Mouse (Mus musculus) spleen, adult 2 months (tissue): ENCODE data around the gene Gm45213.
"Not testable (repeated sequence)": the region's sequence is repeated elsewhere in the genome, so short reads cannot be mapped to it uniquely, and the experiment has no call there.

Experiments
- CTCF ChIP-seq: fragments of 200-500 bp; IDR thresholded peaks from 2 replicates; pipeline ENCODE4 v1.5.1; 2011; ENCODE audit warnings: mild to moderate bottlenecking, inconsistent platforms; ENCODE audit not compliant: insufficient read depth, insufficient read length, insufficient replicate concordance; ENCODE audit errors: extremely low read depth
- POLR2A ChIP-seq: fragments of 200-500 bp; IDR thresholded peaks from 2 replicates; pipeline ENCODE4 v1.6.1; 2011; ENCODE audit warnings: low read depth, low read length, inconsistent platforms

DNA sequence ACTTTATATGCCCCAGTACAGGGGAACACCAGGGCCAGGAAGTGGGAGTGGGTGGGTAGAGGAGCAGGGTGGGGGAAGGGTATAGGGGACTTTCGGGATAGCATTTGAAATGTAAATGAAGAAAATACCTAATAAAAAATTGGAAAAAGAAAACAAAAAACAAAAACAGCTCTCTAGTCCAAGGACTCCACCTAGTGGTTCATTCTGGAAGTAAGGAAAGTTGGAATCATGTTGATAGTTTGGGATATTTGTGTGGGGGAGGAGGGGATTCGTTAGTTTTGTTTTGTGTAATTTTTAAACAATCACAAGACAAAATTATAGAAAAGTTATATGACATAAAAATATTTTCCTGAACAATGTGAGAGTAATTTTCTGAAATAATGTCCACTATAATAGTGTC lies 12.0 kb downstream of the Gm45213 start:
- TF ChIP-seq CTCF, POLR2A: not testable (repeated sequence)
